Mouse (Mus musculus) thymus, postnatal 0 days (tissue): Measurements from ENCODE around the gene Thada. TPM values are rescaled to one million over a fixed set of nuclear protein-coding genes. Genes with fewer than 3 reads are reported as not detected.
"Not testable (repeated sequence)": the region's sequence is repeated elsewhere in the genome, so short reads cannot be mapped to it uniquely, and the experiment has no call there.

Experiments used
- DNase-seq: peaks from one replicate; pipeline ENCODE4 v3.0.0-alpha.2; 2015; ENCODE audit warnings: low spot score
- polyA plus RNA-seq: library from polyadenylated mRNA; unstranded; fragments of >200 nt; fragmentation: Nextera tagmentation; extraction: Ambion mirVana; gene quantifications from 2 replicates; pipeline ENCODE4 v1.2.1, GENCODE M21; 2015

The Thada gene
- polyA plus RNA-seq, 1 experiment from 2014 or later: 12.3 TPM

DNA sequence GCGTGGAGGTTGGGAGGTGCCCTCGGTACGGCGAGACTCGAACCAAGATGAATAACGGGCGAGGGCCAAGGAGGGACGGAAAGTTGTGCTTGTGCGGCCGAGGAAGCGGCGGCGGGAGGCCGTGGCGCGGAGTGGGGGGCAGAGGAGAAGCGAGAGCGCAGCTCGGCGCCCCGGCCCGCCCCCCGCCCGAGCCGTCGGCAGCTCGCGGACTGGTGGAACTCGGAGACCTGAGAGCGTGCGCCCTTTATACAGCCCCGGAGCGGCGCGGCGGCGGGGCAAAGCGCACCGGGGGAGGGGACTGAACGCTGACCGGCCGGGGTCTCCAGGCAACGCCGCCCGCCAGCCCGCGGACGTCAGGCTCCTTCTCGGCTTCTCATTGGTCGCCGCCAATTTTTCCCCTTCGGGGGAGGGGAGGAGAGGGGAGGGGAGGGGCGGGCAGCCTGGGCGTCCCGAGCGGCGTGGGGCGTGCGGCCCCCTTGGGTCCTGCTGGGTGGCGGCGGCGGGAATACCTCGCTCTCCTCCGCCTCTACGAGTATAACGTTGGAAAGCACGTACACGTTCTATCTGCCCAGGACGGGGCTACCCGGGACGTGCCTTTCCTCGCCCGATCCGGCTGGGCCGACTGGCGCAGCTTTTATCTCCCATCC lies 278.2 kb downstream of the Thada start, which contains the start of gene Zfp36l2:
Gene Zfp36l2 (minus strand): TSS at position 221 of the 647 bp plus-strand sequence.
- DNase-seq: peak; percentile 88

DNA sequence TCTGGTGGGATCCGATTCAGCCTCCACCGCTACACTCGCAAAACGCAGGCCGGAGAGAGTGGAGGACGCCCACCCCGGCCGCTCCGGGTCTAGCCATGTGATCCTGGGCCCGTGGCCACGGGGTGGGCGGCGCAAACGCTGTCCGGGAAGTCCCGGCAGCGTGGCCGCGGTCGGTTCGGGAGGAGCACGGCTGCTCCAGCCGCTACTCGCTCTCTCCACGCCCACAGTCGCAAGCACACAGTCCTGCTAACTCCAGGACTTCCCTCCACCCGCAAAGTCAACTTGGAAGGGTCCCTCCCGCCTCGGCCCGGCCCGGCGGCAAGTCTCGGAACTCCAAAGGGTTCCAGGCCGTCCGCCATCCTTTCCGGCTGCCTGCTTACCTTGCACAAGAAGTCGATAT lies 278.7 kb downstream of the Thada start:
- DNase-seq: not testable (repeated sequence)

DNA sequence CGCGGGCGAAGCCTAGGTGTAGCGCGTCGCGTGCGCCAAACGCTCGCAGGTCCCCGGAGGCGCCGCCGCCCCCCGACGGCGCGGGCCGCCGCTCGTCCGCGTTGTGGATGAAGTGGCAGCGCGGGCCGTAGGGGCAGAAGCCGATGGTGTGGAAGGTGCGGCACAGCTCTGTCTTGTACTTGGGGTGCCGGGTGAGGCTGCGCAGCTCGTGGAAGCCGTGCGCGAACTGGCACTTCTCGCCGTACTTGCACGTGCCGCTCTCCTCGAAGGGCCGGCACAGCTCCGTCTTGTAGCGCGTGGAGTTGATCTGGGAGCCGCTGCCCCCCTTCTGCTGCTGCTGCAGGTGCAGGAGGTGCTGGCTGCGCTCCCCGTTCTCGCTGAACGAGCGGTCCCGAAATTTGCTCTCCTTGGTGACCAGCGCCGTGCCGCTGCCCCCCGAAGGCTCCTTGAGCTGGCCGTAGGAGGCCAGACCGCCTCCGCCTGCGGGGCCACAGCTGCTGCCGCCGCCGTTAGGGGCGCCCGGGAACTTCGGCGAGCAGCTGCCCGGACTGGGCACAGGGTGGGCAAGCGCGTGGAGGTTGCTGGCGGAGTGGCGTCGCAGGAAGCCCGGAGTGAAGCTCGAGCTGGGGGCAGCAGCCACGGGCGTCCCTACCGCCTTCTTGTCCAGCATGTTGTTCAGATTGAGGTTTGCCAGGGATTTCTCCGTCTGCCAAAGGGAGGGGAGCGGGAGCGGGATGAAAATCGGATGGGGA lies 279.4 kb downstream of the Thada start:
- DNase-seq: peak; percentile 77

DNA sequence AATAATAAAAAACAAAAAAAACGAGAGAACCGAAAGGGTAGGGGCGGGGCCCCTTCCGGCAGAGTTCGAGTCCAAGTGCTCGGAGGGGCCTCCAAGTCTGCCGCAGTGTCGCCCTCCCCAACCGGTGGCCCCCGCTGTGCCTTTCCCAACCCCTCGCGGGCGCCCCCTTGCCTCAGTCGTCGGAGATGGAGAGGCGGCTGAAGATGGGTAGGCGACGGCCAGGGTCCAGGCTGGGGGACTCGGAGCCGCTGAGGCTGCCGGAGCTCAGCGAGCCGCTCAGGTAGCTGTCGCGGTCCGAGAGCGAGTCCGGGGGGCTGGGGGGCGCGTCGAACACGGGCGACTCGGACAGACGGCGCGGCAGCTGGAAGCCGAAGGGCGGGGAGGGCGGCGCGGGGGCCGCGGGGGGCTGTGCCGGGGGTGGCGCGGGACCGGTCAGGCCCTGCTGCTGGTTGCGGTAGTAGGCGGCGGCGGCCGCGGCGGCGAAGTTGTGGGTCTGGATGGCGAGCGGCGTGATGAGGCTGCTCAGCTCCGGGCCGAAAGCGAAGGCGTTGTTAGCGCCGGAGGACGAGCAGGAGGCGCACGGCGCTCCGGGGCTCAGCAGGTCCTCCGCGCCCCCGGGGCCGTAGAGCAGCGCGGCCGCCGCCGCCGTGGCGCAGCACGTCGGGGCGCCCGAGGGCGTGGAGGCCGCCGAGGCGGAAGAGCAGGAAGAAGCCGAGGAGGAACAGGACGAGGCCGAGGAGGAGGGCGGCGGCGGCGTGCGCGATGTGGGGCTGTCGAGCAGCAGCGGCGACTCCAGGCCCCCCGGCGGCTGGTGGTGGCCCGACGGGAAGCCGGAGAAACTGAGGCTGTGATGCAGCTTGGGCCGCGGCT lies 280.2 kb downstream of the Thada start:
- DNase-seq: peak; percentile 89

DNA sequence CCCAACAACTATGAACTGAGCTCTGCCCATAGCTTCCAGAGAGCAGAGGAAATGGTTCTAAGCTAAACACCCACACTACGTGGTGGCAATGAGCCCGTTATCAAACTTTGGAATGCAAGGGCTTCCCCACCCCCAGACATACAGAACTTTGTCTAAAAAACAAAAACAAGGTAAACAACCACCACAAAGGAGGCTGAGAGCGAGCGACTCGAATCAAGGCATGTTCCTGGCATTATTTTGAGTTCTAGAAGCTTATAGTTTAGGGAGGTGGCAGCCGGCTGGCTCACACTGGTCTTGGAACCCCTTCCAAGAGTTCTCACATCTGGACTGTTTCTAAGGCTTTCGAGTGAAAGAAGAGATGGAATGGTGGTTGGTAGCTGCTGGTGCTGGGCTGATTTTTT lies 281.0 kb downstream of the Thada start:
- peak; percentile 64 for DNase-seq

DNA sequence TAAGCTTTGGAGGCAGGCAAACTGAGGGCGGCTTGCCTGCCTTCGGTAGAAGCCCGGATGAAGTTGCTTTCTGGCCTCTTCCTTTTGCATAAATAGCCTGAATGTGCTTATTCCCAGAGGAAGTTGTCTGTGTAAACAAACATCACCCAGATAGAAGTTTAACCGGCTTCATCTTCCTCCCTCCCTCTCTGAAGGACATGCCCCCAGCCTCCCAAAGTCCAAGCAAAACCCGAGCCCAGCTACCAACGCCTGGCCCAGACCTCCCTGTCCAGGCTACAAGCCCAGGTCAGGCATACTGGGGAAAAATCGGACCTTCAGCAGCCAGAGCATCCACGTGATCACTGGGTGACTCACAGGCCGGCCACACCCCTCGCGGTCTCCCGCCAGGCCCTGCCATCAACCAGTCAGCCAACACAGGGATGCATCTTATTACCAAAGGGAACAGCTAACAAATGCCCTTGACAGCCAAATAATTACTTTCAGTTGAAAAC lies 282.7 kb downstream of the Thada start:
- peak; percentile 54 for DNase-seq

DNA sequence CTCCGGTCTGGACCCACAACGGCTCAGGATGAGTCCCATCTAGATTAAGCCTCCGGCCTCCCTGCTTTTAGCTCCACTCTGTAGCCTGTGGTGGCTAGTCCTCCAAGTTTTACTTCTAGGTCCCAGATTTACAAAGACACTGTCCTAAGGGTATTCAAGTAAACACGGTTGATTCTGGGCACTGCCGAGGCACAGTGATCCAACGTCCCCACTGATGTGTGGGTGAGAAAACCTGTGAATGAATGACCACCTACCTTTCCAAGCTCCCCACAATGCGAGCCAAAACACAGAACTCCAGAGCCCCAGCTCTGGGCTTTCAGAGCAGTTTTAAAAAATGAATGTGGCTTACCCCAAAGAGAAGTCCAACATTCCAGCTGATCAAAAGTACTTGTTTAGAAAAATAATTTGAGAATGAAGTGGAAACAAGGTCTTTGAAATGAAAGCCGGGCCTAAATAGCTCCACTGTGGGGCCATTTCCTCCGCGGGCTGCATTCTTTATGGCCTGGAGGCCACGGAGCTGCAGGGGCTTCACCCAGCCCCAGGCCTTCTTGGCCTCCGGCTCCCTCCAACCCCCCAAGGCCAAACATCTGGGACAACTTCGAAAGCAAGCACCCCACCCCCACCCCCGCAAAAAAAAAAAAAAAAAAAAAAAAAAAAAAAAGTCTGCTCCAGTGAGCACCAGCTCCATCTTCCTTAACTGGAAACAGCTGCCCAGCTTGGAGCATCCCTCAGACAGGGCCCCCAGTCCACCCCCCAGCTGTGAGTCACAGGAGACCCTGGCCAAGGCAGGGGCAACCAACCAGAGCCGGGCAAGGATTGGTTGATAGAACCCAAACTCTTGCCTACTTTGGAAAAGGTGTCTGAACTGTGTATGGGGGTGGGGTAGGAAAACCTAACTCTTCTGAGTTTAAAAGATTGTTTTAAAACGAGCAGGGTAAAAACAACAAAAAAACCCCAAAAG lies 283.4 kb downstream of the Thada start:
- peak; percentile 58 for DNase-seq

DNA sequence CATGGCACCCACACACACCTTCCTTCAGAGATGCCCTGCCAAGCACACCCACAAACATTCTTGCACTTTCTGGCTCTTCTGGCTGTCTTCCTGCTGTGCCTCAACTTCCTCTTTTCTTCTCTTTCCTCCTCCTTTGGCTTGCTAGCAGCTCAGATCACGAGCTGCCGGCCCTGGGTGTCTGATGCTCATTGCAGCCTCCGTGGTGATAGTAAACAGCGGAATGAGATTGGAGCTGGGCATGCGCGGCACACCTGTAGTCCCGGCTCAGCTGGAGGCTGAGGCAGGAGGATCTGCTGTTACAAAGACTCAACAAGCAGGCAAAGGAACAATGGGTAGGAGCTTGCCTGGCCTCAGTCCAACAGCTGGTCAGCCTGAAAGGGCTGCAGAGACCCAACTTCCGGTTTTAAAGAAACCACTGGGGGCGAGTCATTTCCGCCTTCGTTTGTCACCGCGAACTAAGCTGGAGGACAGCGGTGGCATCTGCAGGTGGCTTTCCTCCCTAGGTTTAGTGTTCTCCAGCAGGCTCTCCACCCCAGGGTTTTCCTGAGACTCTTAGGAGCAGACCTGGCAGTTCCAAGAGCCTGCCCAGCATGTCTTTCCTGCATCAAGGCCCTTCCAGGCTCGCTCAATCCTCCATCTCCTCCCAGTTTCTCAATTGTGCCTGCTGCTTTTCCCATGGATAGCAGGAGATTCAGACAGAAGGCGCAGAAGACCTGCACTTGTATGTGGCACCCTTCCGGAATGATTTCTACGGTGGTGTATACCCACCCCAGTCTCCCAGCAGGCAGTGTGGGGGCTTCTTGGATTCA lies 284.3 kb downstream of the Thada start:
- DNase-seq: peak; percentile 77

DNA sequence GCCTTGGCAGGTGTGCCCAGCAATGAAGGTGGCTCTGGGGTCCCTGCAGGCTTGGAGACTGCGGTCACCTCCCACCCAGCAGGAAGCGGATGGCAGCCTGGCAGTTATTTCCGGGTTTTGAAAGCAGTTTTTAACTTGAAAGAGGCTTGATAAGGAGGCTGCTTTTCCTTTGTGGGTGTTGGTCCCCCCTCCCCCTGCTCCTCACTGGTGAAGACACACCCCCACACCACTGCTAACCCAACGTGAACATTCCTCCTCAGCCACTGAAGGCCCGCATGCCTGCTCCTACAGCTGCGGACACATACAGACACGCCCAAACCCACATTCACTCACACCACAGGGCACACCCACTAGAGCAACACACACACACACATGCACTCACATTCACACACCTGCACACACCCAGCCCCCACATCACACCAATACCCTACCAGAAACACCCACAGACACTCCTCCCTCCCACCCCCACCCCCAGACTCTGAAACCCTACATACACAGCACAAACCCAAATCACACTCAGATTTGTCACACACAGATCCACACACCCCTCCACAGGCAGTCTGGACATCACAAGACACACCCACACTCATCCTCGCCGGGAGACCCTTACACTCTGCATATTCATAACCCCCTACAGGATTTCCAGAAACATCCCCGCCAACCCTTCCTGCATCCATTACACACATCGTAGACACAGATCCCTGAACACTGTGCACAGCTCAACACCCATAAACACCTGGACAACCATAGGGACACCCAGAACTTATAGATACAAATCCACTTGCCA lies 285.1 kb downstream of the Thada start:
- peak; percentile 96 for DNase-seq

DNA sequence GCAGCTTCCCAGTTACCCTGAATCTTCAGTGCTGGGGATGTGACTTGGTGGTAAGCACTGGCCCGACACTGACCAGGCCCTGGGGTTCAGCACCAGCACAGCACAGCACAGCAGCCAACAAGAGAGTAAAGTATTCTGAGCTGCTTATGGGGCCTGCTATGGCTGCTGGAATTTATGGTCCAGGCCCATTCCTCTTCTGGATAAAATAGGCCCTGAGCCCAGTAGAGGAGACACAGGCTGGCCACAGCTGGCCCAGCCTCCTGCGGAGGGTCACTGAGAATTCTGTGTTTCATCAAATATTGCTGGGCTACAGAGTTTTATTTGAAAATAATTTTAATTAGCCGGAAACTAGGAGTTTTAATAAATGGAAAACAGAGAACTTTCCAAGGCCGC lies 286.0 kb downstream of the Thada start:
- peak; percentile 3 for DNase-seq

DNA sequence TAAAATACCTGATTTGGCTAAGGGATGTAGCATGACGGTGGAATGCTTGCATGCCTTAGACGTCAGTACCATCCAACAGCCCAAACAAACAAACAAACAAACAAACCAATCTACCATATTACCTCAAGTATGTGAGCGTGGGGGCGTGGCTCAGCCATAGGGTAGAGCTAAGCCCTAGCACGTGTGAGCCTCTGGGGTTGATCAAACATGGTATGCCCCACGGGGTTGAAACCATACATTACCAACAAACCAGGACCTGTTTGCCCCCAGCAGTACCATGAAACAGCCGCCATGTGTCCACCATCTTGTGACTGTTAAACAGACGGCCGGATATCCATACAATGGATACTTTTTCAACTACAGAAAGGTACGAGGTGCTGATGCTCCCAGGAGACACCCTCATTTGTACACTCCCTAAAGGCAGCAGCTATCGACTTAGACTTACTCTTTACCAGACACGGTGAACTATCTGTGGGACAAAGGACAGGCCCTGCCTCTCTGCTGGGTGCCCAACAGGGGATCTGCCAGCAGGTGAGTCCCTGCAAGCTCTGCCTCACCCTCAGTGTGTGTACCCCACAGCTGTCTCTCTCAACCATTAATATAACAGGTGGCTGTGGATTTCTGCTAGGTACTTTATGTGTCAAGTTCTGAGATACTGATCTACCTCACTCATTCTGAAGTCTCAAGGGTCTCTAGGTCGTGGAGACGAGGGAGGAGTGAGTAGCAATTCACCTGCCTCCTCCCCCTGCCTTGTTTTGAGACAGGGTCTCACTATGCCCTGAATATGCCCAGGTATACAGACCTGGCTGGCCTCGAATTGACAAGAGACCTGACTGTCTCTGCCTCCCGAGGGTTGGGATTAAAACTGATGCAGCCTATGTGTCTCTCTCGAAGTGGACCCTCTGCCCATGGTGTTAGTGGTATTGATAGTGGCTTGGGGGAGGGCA lies 286.7 kb downstream of the Thada start:
- peak; percentile 50 for DNase-seq

DNA sequence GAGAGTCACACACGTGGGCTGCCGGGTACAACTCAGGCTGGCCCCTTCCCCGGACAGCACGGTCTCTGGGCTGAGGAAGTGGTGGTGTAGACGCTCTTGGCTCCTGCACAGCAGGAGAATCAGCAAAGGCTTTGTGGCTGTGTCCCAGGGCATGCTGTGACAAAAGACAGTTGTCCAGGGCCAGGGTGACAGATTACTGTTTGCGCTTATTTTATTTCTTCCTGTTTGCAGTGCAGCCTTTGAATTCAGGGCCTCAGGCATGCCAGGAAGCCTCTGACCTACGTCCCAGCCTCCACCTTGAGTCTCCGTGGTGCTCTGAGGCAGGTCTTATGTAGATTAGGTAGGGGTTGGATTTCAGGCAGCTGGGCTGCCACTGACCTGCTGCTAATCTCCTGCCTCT lies 288.5 kb downstream of the Thada start:
- peak; percentile 32 for DNase-seq

DNA sequence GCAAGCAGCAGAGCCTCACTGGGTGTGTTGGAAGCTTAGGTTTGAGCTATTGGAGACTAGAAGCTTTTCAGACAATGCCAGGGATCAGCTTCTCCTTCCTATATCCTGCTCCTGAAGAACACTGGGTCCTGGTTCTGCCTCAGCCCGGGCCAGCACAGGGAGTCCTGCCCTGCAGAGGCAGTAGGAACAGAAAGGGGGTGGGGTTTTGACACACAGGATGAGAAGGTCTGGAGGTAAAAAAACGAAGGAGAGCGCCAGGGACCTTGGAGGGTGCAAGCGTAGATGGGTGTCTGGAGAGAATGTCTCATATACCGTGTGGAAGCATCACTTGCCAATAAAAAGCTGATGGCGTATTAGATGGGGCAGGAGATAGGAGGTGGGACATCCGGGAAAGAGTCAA lies 289.6 kb downstream of the Thada start:
- DNase-seq: peak; percentile 4

DNA sequence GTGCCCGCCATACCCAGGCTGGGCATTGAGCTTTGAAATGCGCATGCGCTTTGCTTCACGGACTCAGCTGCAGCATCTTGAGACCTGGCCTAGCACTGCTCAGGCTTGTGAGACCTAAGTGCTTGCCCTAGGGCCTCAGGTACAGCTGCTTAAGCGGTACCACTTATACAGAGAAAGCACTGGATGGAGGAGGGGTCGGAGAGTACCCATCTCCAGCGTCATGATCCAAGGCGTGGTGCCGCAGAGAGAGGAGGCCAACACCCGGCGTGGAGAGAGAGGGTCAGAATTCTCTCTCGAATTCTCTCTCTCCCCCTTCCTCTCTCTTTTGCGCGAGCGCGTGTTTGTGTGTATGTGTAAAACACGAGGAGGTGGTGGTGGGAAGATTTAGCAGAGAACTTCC lies 290.8 kb downstream of the Thada start:
- no peak for DNase-seq

DNA sequence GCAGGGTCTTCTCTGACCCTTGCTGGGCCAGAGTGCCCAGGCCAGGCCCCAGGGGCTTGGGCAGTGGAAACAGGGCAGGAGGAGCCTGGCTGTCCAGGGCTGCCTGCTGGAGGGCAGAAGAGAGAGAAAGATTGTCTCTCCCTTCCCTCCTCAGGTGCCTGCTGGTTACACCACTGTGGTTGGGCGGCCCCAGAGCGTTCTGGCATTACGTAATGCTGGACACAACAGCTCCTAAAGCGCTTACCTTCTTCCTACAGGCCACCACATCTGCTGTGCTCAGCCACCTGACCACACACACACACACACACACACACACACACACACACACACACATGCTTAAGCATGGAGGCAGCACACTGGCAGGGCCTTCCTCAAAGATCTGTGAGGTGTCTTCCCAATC lies 298.6 kb downstream of the Thada start:
- no peak for DNase-seq

DNA sequence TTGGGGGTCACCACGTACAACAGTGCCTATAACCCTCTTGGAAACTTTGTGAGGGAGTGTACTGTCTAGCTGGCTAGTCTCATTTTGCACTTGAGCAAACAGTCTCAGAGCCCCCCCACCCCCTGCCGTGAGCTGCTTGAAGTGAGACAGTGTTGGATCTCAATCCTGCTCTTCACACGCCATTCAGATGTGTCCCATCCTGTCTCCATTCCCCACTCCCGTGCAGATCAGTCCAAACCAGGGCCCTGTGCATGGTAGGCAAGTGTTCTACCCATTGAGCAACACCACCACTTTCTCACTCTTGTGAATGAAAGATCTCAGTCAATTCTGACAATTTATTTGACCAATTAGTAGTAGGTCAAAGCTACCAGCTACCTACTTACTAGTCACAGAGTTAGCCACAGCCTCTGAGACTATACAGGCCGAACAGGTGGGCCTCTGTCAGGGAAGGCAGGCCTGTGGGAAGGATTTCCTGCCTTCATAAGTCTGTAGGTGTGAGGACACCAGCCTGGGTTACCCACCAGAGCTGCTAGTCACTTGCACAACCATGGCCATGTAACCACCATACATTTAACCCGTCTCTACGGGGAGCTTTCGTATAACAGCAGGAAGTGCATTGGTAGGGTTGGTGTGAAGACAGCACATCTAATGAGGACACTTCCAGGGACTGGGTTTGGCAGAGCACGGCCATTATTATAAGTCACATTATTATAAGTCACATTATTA lies 299.7 kb downstream of the Thada start:
- peak; percentile 50 for DNase-seq

DNA sequence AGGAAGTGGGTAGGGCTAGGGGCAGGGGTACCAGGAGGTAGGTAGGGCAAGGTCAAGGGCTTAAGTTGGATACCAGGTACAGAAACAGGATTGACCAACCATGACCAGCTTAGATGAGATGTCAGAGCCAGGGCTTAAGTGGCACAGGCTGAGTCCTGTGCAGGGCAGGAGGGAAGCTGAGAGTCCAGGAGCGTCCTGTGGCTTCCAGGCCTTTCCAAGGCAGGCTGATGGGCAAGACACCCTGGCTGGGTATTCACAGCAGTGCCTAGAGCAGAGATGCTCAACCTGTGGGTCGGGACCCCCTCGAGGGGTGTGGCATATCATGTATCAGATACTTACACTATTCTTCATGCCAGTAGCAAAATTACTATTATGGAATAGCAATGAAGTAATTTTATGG lies 300.3 kb downstream of the Thada start:
- DNase-seq: no peak
